Mouse (Mus musculus) thymus, adult 2 months (tissue): ENCODE results near the gene Ampd3. TPM values are rescaled to one million over a fixed set of nuclear protein-coding genes. Genes with fewer than 3 reads are reported as not detected.

Experiments
- DNase-seq: peaks from one replicate; pipeline ENCODE4 v3.0.0; 2021
- H3K27ac ChIP-seq: fragments of 200-500 bp; 2 replicates; pipeline ENCODE4 v1.5.1; 2012; ENCODE audit warnings: low read length, control low read depth; ENCODE audit not compliant: control insufficient read depth, insufficient read depth
- H3K27me3 ChIP-seq: fragments of 200-500 bp; 2 replicates; pipeline ENCODE4 v1.6.1; 2012; ENCODE audit warnings: mild to moderate bottlenecking, low read length, moderate library complexity, mixed read lengths; ENCODE audit not compliant: control insufficient read depth, insufficient read depth
- H3K36me3 ChIP-seq: fragments of 200-500 bp; 2 replicates; pipeline ENCODE4 v1.6.1; 2012; ENCODE audit warnings: mild to moderate bottlenecking, low read length, moderate library complexity; ENCODE audit not compliant: control insufficient read depth, insufficient read depth
- H3K4me1 ChIP-seq: fragments of 200-500 bp; replicated peaks from 2 replicates; pipeline ENCODE4 v1.6.1; 2012; ENCODE audit warnings: low read length; ENCODE audit not compliant: control insufficient read depth, insufficient read depth
- H3K4me3 ChIP-seq: fragments of 200-500 bp; 2 replicates; pipeline ENCODE4 v1.5.1; 2012; ENCODE audit warnings: mild to moderate bottlenecking, low read length, control low read depth, moderate library complexity; ENCODE audit not compliant: control insufficient read depth, insufficient read depth
- CTCF ChIP-seq: fragments of 200-500 bp; IDR thresholded peaks from 2 replicates; pipeline ENCODE4 v1.5.1; 2012; ENCODE audit warnings: mild to moderate bottlenecking, control low read depth, low read length, moderate library complexity, borderline replicate concordance; ENCODE audit not compliant: control insufficient read depth, poor library complexity, insufficient read depth; ENCODE audit errors: extremely low read depth
- POLR2A ChIP-seq: fragments of 200-500 bp; IDR thresholded peaks from 2 replicates; pipeline ENCODE4 v1.6.1; 2012; ENCODE audit warnings: mild to moderate bottlenecking, low read length, control low read depth, moderate library complexity; ENCODE audit not compliant: control insufficient read depth, poor library complexity, insufficient read depth; ENCODE audit errors: extremely low read depth
- WGBS: fragments of 180-500 bp; shearing (Covaris S2); methylation state at CpG from one replicate; pipeline ENCODE4 v1.1.7; 2018; 5-methylcytosine and 5-hydroxymethylcytosine counted together
- polyA plus RNA-seq: library from polyadenylated mRNA; depleted of rRNA; stranded (reverse); fragments of >200 nt; gene quantifications from 2 replicates; pipeline ENCODE4 v1.2.3, GENCODE M21; 2012

The Ampd3 gene
- polyA plus RNA-seq, 1 experiment, result 9.8 TPM

GRCm38 (mm10) chr7:110804266-110804665 is 36.3 kb downstream of the Ampd3 start:
- Histone ChIP-seq H3K36me3 (no peaks in the 10 kb centered on the region), H3K27ac (no peak overlapping the region), H3K27me3 (no peaks in the 10 kb centered on the region), H3K4me1 (no peaks in the 10 kb centered on the region), H3K4me3 (no peak overlapping the region)
- TF ChIP-seq POLR2A, result no peak
- TF ChIP-seq CTCF, result no peak
- WGBS, result 50% methylated on average over 3 of the region's 3 CpGs
- DNase-seq, result no peak

GRCm38 (mm10) chr7:110807460-110808030 is 39.5 kb downstream of the Ampd3 start:
- Histone ChIP-seq H3K36me3 (no peaks in the 10 kb centered on the region), H3K4me3 (no peak overlapping the region), H3K27ac (no peak overlapping the region), H3K4me1 (no peaks in the 10 kb centered on the region), H3K27me3 (no peaks in the 10 kb centered on the region)
- DNase-seq, result no peak
- 95% methylated on average over 13 of the region's 13 CpGs for WGBS
- TF ChIP-seq CTCF (no peak), POLR2A (no peak)

DNA sequence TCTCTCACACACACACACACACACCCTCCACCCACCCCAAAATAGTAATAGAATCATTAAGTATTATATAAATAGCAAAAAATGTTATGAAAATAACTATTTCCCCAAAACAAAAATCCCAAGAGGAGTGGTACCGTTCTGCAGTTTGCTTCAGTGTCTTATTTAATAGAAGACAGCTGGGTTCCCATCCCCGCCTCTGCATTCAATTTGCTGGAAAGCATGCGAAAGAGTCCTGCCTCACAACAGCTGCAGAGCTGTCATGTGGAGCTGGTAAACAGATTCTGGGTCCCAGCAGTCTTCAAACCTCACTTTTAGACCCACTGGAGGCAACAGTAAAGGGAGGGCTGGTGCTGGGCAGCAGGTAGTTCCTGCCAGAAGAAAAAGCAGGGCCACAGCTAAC is 41.0 kb downstream of the Ampd3 start:
- 89% methylated on average over 3 of the region's 3 CpGs for WGBS
- H3K4me3 ChIP-seq, result no peak overlapping the region
- no peak for DNase-seq

DNA sequence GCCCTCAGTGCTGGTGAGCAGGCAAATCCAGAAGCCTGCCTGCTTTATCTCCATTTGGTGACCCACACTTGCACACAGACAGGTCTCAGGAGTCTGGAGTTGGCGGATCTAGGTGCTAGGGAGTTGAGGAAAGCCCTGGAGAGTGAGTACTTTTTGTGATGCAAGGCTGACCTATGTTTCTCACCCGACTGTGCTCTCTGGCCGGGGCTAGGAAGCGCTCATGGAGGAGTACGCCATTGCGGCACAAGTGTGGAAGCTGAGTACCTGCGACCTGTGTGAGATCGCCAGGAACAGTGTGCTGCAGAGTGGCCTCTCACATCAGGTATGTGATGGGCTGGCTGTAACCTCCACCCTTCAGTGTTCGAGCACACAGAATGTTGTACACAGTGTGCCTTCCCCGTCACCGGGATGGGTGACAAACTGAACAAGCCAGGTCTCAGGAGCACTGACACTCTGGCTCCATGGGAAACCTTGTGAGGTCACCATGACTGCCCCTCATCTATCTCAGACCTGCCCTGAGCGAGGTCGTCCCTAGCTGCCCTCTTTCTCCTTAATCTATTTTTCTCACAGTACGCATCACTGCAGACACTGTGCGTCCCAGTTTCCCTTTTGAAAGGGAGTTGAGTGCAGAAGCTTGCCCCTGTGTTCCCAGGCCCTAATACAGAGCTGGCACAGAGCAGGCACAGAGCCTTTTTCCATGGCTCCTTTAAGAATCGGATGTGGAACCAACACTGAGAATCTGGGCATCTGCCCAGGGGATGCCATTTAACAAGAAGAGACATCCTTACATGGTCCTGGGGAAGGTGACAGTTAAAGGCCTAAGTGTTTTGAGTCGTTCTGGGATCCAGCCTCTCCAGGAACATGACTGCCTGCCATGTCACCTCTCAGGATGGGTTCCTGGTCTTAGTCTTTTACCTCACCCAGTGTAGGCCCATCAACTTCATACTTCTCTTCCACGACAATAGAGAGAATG is 41.9 kb downstream of the Ampd3 start:
- Histone ChIP-seq H3K4me3 (no peak overlapping the region), H3K27ac (no peak overlapping the region), H3K4me1 (no peaks in the 10 kb centered on the region), H3K36me3 (no peaks in the 10 kb centered on the region), H3K27me3 (no peaks in the 10 kb centered on the region)
- DNase-seq, result no peak
- TF ChIP-seq CTCF (no peak), POLR2A (no peak)
- 96% methylated on average over 18 of the region's 18 CpGs for WGBS

More for the DNA sequence above, 41.0 kb downstream of the Ampd3 start:
- H3K4me1 ChIP-seq, result no peaks in the 10 kb centered on the region
- H3K36me3 ChIP-seq, result no peaks in the 10 kb centered on the region
- TF ChIP-seq CTCF, result no peak
- TF ChIP-seq POLR2A, result no peak
- no peak overlapping the region for H3K27ac ChIP-seq
- no peaks in the 10 kb centered on the region for H3K27me3 ChIP-seq

- H3K27me3 ChIP-seq, result no peaks in the 10 kb centered on the region
- no peak for TF ChIP-seq POLR2A
- no peak for TF ChIP-seq CTCF
- no peaks in the 10 kb centered on the region for H3K4me1 ChIP-seq
- WGBS, result 95% methylated on average over 8 of the region's 8 CpGs
- H3K36me3 ChIP-seq, result no peaks in the 10 kb centered on the region
- no peak overlapping the region for H3K4me3 ChIP-seq
- no peak overlapping the region for H3K27ac ChIP-seq
- DNase-seq, result no peak
These were observed 43.0 kb downstream of the Ampd3 start for GRCm38 (mm10) chr7:110810995-110811394.

GRCm38 (mm10) chr7:110811529-110811928 is 43.5 kb downstream of the Ampd3 start:
- Histone ChIP-seq H3K4me1 (no peaks in the 10 kb centered on the region), H3K36me3 (no peaks in the 10 kb centered on the region), H3K27me3 (no peaks in the 10 kb centered on the region), H3K4me3 (no peak overlapping the region), H3K27ac (no peak overlapping the region)
- no peak for DNase-seq
- TF ChIP-seq POLR2A (no peak), CTCF (no peak)
- WGBS, result 93% methylated on average over 5 of the region's 5 CpGs
